Mouse (Mus musculus) ES-Bruce4 (cell line): Measurements from ENCODE around the gene Pnmt. TPM values are rescaled to one million over a fixed set of nuclear protein-coding genes. Genes with fewer than 3 reads are reported as not detected.

Experiments used
- H3K27ac ChIP-seq: 2 replicates; pipeline ENCODE4 v1.5.1; 2012; ENCODE audit warnings: low read length, inconsistent platforms; ENCODE audit not compliant: insufficient read depth
- H3K27me3 ChIP-seq: 2 replicates; pipeline ENCODE4 v1.6.1; 2012; ENCODE audit warnings: mild to moderate bottlenecking, low read length, inconsistent platforms; ENCODE audit not compliant: control insufficient read depth, poor library complexity, insufficient read depth, severe bottlenecking
- H3K36me3 ChIP-seq: 2 replicates; pipeline ENCODE4 v1.6.1; 2012; ENCODE audit warnings: inconsistent platforms, mild to moderate bottlenecking, low read length, moderate library complexity; ENCODE audit not compliant: control insufficient read depth, poor library complexity, insufficient read depth, severe bottlenecking
- H3K4me1 ChIP-seq: one replicate; pipeline ENCODE4 v1.8.1; 2011; ENCODE audit warnings: low read length; ENCODE audit not compliant: control insufficient read depth, insufficient read depth
- H3K4me3 ChIP-seq: 2 replicates; pipeline ENCODE4 v1.5.1; 2011; ENCODE audit warnings: low read depth, mild to moderate bottlenecking, low read length
- H3K9ac ChIP-seq: 2 replicates; pipeline ENCODE4 v1.6.1; 2012; ENCODE audit warnings: low read depth, mild to moderate bottlenecking, inconsistent platforms; ENCODE audit not compliant: poor library complexity, severe bottlenecking
- H3K9me3 ChIP-seq: replicated peaks from 2 replicates; pipeline ENCODE4 v1.6.1; 2012; ENCODE audit warnings: mild to moderate bottlenecking, low read length, inconsistent platforms; ENCODE audit not compliant: control insufficient read depth, poor library complexity, insufficient read depth, severe bottlenecking
- CTCF ChIP-seq: IDR thresholded peaks from one replicate; pipeline ENCODE4 v1.8.1; 2011; ENCODE audit warnings: low read depth, low read length
- EP300 ChIP-seq: IDR thresholded peaks from 2 replicates; pipeline ENCODE4 v1.6.1; 2011; ENCODE audit warnings: low read depth, low read length; ENCODE audit not compliant: insufficient read depth
- POLR2A ChIP-seq: IDR thresholded peaks from one replicate; pipeline ENCODE4 v1.8.1; 2011; ENCODE audit warnings: low read length; ENCODE audit not compliant: insufficient read depth
- polyA plus RNA-seq: library from polyadenylated mRNA; stranded (reverse); fragments of >200 nt; gene quantifications from 2 replicates; pipeline ENCODE4 v1.2.4, GENCODE M21; 2011; ENCODE audit warnings: low read depth; ENCODE audit not compliant: missing spikeins, insufficient read depth, insufficient read length

The Pnmt gene
- polyA plus RNA-seq, 1 experiment: not detected

DNA sequence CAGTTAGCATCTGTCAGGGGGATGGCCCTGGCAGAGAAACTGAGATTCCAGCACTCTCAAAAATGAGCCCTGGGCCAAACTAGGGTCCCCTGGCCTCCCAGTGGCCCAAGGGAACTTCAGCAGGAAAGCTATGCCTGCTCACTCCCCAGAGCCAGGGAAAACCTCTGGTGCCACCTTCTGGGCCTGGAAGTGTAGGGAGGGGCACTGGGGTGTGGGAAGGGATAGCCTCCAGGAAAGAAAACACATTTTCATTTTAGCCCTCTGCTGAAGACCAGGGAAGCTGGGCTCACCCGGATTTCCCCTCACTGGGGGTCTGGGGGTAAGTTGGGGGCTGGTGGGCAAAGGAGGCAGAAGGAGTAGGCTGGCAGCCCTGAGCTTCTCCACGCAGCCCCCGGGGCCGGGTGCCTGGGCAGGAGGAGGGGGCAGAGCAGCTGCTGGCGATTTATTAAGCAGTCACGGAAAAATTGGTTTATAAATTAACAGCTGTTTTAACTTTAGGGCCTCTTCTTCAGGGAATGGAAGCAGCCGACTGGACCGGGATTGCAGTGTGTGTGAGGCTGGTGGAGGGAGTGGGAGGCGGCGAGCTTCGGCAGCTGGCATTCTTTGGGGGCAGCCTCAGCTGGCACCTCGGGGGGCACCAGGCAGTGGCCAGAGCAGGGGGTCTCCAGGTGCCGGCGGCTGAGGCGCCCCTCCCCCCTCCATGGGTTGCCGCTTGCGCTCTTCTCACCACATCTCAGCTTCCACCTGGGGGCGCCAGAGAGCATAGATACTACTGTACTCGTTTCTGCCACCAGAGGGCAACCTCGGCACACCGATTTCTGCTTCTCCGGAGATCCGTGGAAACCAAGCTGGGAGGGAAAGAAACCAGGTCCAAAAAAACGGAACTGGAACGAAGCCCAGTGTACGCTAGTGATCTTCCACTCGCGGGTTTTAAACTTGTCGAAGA, 44.0 kb upstream of the Pnmt start:
- peaks cover 23% of the 10 kb centered on the region for H3K27me3 ChIP-seq
- no peak overlapping the region for H3K4me3 ChIP-seq
- TF ChIP-seq POLR2A (no peak), CTCF (peak; percentile 100), EP300 (0 out of 2 replicates have a peak, but pooled peaks have one; percentile 51)
- H3K9me3 ChIP-seq: no peaks in the 10 kb centered on the region
- no peaks in the 10 kb centered on the region for H3K4me1 ChIP-seq
- no peak overlapping the region for H3K27ac ChIP-seq
- no peak overlapping the region for H3K9ac ChIP-seq
- H3K36me3 ChIP-seq: no peaks in the 10 kb centered on the region

DNA sequence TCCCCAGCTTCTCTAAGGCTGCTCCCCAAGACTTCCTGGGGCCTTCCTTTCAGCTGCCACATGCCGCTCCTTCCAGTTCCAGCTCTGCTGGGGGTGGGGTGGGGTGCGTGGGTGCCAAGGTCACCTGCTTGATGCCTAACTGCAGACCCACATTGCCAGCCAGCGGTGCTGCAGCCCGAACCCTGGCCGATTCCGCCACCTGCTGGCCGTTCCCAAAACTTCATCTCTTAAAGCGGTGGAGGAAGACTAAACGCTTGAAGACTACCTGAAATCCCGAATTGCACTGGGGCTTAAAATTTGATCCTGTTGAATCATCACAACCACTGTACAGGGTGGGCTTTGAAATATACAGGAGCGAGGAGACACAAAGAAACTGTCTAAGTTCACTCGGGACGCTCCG, 41.0 kb upstream of the Pnmt start:
- no peak overlapping the region for H3K27ac ChIP-seq
- H3K36me3 ChIP-seq: no peaks in the 10 kb centered on the region
- H3K9ac ChIP-seq: no peak overlapping the region
- no peaks in the 10 kb centered on the region for H3K9me3 ChIP-seq
- TF ChIP-seq EP300 (no peak), CTCF (peak; percentile 84)
- H3K27me3 ChIP-seq: peaks cover 10% of the 10 kb centered on the region
- no peaks in the 10 kb centered on the region for H3K4me1 ChIP-seq
- no peak overlapping the region for H3K4me3 ChIP-seq

DNA sequence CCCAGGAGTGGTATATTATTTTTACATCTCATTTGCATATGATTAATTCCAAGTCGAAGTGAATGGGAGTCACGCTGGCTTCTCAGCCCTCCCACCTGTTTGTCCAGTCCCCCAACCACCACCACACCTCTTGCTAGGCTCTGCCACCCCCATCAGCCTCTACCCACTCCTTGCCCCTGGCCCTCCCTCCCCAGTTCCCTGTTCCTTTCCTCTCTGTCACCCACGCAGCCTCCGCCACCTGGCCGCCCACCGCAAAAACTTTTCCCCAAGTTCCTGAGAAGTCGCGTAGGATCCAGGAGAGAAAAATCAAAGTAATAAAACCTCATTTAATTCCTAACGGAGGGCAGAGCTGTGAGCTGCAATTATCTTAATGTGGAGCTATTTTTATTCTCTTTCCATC, 40.1 kb upstream of the Pnmt start:
- H3K4me3 ChIP-seq: no peak overlapping the region
- H3K27me3 ChIP-seq: peaks cover 7% of the 10 kb centered on the region
- H3K36me3 ChIP-seq: no peaks in the 10 kb centered on the region
- H3K9ac ChIP-seq: no peak overlapping the region
- H3K4me1 ChIP-seq: no peaks in the 10 kb centered on the region
- H3K9me3 ChIP-seq: no peaks in the 10 kb centered on the region
- no peak overlapping the region for H3K27ac ChIP-seq
- TF ChIP-seq CTCF (no peak), EP300 (no peak), POLR2A (no peak)

DNA sequence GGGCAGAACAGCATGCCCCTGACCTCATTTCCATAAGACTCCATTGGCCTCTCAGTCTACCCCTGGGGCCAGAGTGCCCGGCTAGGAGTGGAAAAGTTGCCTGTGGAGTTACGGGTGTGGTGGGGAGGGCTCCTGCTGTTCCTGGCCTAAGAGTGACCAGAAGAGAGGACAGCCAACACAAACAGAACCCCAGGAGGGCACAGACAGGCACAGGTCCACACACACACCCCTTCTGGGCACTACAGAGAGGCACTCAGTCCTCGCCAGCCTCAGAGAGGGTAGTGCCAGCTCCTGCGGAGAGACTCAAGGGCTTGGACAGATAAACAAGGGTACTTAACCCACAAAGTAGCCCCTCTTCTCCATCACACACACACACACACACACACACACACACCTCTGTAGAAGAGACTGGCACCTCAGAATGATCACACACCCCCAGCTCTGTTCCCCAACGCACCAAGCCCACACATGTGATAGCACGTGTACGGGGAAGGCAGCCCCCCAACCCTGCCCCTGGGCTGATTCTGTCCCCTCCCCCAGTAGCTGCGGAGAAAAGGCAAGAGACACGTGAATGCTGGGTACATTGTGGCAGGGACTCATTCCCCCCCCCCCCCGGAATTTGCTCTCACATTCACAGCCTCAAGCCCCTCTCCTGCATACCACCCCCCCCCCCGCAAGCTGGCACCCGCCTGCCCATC, 38.7 kb upstream of the Pnmt start:
- Histone ChIP-seq H3K36me3 (no peaks in the 10 kb centered on the region), H3K9me3 (no peaks in the 10 kb centered on the region), H3K4me1 (no peaks in the 10 kb centered on the region), H3K4me3 (no peak overlapping the region), H3K27me3 (peaks cover 7% of the 10 kb centered on the region), H3K9ac (no peak overlapping the region), H3K27ac (no peak overlapping the region)
- TF ChIP-seq CTCF: no peak
- TF ChIP-seq EP300: no peak
- no peak for TF ChIP-seq POLR2A

DNA sequence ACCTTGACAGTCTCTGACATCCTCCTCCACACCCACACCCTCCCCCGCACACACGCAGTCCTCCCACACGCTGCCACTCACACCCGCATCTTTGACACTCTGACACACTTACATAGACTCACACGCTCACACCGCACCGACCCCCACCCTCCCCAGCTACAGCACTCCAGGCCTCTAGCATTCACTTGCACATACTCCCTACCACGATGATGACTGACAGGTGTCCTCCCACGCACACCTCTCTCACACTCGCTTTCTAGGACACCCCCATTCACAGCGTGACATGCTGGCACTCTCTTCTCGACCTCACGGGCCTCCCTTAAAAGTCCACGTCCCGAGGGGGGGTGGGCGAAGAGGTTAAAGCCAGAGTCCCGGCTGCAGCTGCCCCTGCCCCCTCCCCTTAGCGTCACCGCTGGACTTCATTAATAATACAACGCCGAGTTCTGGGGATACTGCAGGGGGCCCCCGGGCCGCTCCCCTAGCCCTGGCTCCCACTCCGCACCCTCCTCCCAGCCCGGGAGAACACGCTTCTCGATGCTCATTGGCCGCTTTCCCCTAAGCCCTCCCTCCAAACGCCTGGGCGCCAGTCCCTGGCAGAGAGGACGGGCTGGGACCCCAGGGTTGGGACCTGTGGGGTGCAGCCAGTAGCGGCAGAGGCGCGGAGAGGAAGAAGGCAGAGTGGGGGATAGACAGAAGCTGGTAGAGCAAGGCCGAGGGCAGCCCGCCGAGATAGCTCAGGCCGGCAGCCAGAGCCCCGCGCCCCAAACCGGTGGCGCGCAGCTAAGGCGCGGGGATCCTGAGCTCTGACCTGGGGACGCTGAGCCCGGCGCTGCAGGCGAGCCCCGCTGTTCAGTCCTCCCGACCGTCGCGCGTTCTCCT, 37.9 kb upstream of the Pnmt start, which contains the start of gene Ppp1r1b:
Gene Ppp1r1b (plus strand): TSS at position 322 of the 879 bp plus-strand sequence.
- H3K9ac ChIP-seq: peak within 1 kb of the TSS; percentile 68
- H3K9me3 ChIP-seq: no peaks in the 10 kb centered on the region
- no peaks in the 10 kb centered on the region for H3K36me3 ChIP-seq
- H3K27ac ChIP-seq: no peak within 1 kb of the TSS
- no peaks in the 10 kb centered on the region for H3K4me1 ChIP-seq
- H3K27me3 ChIP-seq: peaks cover 7% of the 10 kb centered on the region
- TF ChIP-seq CTCF (no peak), EP300 (no peak), POLR2A (no peak)
- H3K4me3 ChIP-seq: peak within 1 kb of the TSS; percentile 62
